Mouse (Mus musculus) stomach, postnatal 0 days (tissue): ENCODE measurements around the gene Abcc9. TPM values are rescaled to one million over a fixed set of nuclear protein-coding genes. Genes with fewer than 3 reads are reported as not detected.

ENCODE experiments used
- ATAC-seq: fragments of 200-750 bp; cut with Nextera tagmentation; 2 replicates; pipeline ENCODE4 v1.8.0; 2017; ENCODE audit not compliant: low FRiP score, low TSS enrichment
- DNase-seq: peaks from one replicate; pipeline ENCODE4 v3.0.0-alpha.2; 2016; ENCODE audit warnings: low spot score
- H3K27ac ChIP-seq: fragments of 300-500 bp; sonication (generic); replicated peaks from 2 replicates; pipeline ENCODE4 v1.5.1; 2014; ENCODE audit warnings: mild to moderate bottlenecking, control low read depth
- H3K27me3 ChIP-seq: fragments of 300-500 bp; sonication (generic); 2 replicates; pipeline ENCODE4 v1.6.1; 2014; ENCODE audit warnings: low read length; ENCODE audit not compliant: control insufficient read depth, insufficient read depth
- H3K36me3 ChIP-seq: fragments of 300-500 bp; sonication (generic); 2 replicates; pipeline ENCODE4 v1.6.1; 2014; ENCODE audit warnings: low read length, mixed read lengths; ENCODE audit not compliant: control insufficient read depth, insufficient read depth
- H3K4me1 ChIP-seq: fragments of 300-500 bp; sonication (generic); replicated peaks from 2 replicates; pipeline ENCODE4 v1.6.1; 2014; ENCODE audit warnings: antibody characterized with exemption; ENCODE audit not compliant: control insufficient read depth, insufficient read depth
- H3K4me2 ChIP-seq: fragments of 300-500 bp; sonication (generic); replicated peaks from 2 replicates; pipeline ENCODE4 v1.6.1; 2014; ENCODE audit warnings: low read depth, mild to moderate bottlenecking, control low read depth, moderate library complexity
- H3K4me3 ChIP-seq: fragments of 300-500 bp; sonication (generic); 2 replicates; pipeline ENCODE4 v1.5.1; 2014; ENCODE audit warnings: low read depth, low read length, control low read depth
- H3K9ac ChIP-seq: fragments of 300-500 bp; sonication (generic); 2 replicates; pipeline ENCODE4 v1.6.1; 2014; ENCODE audit warnings: mild to moderate bottlenecking, low read length, control low read depth, mixed read lengths
- H3K9me3 ChIP-seq: fragments of 300-500 bp; sonication (generic); 2 replicates; pipeline ENCODE4 v1.6.1; 2016; ENCODE audit warnings: low read length; ENCODE audit not compliant: control insufficient read depth
- CTCF ChIP-seq: IDR thresholded peaks from 2 replicates; pipeline ENCODE4 v1.5.1; 2016; ENCODE audit warnings: antibody characterized with exemption, low read depth, mild to moderate bottlenecking, moderate library complexity
- EP300 ChIP-seq: optimal IDR thresholded peaks from 2 replicates; pipeline ENCODE3; 2016; ENCODE audit warnings: antibody characterized with exemption
- WGBS: fragments of 180-500 bp; shearing (Covaris S2); extraction: QIAGEN DNeasy Blood & Tissue Kit; methylation state at CpG from one replicate; pipeline ENCODE4 v1.1.7; 2014; 5-methylcytosine and 5-hydroxymethylcytosine counted together
- polyA plus RNA-seq: library from polyadenylated mRNA; unstranded; fragments of >200 nt; fragmentation: Nextera tagmentation; extraction: Ambion mirVana; gene quantifications from 2 replicates; pipeline ENCODE4 v1.2.1, GENCODE M21; 2015

Abcc9 gene
- polyA plus RNA-seq, 1 experiment from 2014 or later: 4.6 TPM

DNA sequence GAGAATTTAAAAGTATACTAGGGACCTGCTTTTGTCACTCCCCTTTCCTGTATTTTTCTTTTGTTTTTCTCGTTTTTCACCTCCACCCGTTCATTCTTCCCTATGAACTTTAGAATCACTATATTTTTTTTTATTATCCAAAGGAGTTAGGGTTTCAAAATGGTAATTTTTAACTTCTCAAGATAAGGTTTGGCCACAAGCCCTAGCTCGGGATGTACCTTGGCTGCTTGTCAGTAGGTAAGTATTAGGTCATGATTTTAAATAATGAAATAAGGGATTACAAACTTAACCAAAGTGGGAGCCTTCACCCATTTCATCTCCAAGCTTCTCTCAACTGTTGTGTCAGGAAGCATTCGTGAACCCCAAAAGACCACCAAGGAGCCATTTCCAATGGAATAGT is 23.9 kb upstream of the Abcc9 start:
- ATAC-seq (no peak), DNase-seq (no peak)
- Histone ChIP-seq H3K27ac (no peak overlapping the region), H3K4me2 (no peak overlapping the region), H3K9me3 (no peaks in the 10 kb centered on the region), H3K27me3 (no peaks in the 10 kb centered on the region), H3K4me1 (no peaks in the 10 kb centered on the region), H3K36me3 (no peaks in the 10 kb centered on the region), H3K4me3 (no peak overlapping the region), H3K9ac (no peak overlapping the region)
- TF ChIP-seq EP300 (no peak), CTCF (no peak)
- 73% methylated on average over 4 of the region's 4 CpGs for WGBS

DNA sequence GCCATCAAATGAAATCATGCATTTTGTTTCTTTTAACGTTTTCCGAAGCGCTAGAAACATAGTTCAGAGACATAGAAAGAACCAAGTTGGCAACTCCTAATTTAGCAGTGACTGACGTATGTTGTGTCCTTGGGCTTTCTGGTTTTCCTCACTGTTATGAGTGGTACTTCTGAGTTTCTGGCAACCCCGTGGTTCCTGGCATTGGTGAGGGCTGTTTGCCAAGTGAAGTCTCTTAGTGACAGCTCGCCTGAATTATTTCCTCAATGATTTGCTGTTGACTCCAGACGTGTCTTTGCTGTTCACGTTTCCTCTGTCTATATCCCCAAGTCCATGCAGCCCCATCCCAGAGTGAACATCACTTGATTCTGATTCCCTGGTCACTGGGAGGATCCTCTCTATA is 19.6 kb upstream of the Abcc9 start:
- no peak for TF ChIP-seq CTCF
- no peak for TF ChIP-seq EP300
- H3K27me3 ChIP-seq: no peaks in the 10 kb centered on the region
- WGBS: 67% methylated on average over 8 of the region's 8 CpGs
- DNase-seq (no peak), ATAC-seq (no peak)
- H3K9ac ChIP-seq: no peak overlapping the region
- no peak overlapping the region for H3K4me2 ChIP-seq
- no peaks in the 10 kb centered on the region for H3K36me3 ChIP-seq
- no peak overlapping the region for H3K27ac ChIP-seq
- H3K4me3 ChIP-seq: no peak overlapping the region
- H3K9me3 ChIP-seq: no peaks in the 10 kb centered on the region
- no peaks in the 10 kb centered on the region for H3K4me1 ChIP-seq

DNA sequence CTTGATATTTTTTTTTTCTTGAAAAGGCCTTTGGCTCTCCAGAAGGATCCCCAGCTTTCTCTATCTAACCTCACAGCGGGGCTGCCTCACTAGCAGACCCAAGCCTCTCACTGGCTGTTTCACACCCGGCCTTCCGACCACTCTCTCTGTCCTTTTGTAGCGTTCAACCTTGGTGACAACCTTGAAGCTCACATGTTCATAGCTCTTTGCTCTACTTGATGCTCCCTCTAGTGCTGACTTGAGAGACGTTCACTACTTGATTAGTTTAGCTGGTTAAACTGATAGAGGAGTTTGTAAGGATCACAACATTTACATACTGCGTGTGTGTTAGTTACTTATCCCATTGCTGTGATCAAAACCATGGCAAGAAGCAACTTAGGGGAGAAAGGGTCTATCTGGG is 18.5 kb upstream of the Abcc9 start:
- WGBS: 68% methylated on average over 6 of the region's 6 CpGs
- Histone ChIP-seq H3K4me1 (no peaks in the 10 kb centered on the region), H3K27me3 (no peaks in the 10 kb centered on the region), H3K27ac (no peak overlapping the region), H3K9ac (no peak overlapping the region), H3K4me2 (no peak overlapping the region), H3K9me3 (no peaks in the 10 kb centered on the region), H3K36me3 (no peaks in the 10 kb centered on the region), H3K4me3 (no peak overlapping the region)
- no peak for DNase-seq
- peak; percentile 54 for TF ChIP-seq CTCF
- no peak for TF ChIP-seq EP300
- ATAC-seq: no peak

DNA sequence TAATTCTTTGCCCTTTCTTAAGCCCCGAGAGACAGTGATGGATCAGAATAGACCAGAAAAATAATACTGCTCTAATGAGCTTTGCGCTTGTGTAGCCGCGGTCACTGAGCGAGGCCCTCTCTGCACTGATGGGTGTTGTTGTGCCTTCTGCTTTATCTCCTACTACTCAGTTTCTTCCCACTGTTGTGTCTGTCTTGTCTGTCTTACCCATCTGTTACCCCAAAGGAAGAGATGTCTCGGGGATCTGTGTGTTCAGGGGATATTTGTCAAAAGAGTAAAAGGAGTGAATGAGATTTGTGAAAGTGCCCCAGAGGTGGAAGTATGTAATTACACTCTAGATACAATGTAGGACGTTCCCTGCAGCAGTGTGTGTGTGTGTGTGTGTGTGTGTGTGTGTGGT is 16.1 kb upstream of the Abcc9 start:
- WGBS: 40% methylated on average over 7 of the region's 7 CpGs
- no peak overlapping the region for H3K4me2 ChIP-seq
- H3K27ac ChIP-seq: 0 out of 2 replicates have a peak overlapping the region, but pooled peaks have one; percentile 1
- no peaks in the 10 kb centered on the region for H3K4me1 ChIP-seq
- DNase-seq (no peak), ATAC-seq (peak; percentile 78)
- H3K36me3 ChIP-seq: no peaks in the 10 kb centered on the region
- H3K27me3 ChIP-seq: no peaks in the 10 kb centered on the region
- H3K9me3 ChIP-seq: no peaks in the 10 kb centered on the region
- H3K4me3 ChIP-seq: no peak overlapping the region
- TF ChIP-seq EP300 (no peak), CTCF (peak; percentile 52)
- no peak overlapping the region for H3K9ac ChIP-seq

DNA sequence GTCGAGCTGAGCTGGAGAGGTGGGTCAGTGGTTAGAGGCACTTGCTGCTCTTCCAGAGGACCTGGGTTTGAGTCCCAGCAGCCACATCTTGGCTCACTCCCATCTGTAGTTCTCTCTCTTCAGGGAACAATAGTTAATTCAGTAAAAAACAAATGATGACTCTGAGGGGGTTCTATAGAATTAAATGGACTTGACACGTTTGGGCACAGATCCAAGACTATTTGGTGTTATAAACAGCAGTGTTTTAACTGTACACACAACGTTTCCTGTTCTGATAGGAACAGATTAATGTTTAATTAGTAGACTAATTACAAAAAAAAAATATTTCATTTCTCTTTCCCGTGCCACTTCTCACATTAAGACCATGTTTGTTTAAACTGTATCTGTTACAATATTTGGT is 15.1 kb upstream of the Abcc9 start:
- ATAC-seq: no peak
- WGBS: 37% methylated on average over 4 of the region's 4 CpGs
- no peaks in the 10 kb centered on the region for H3K27me3 ChIP-seq
- no peak overlapping the region for H3K27ac ChIP-seq
- no peak overlapping the region for H3K4me3 ChIP-seq
- DNase-seq: no peak
- no peaks in the 10 kb centered on the region for H3K9me3 ChIP-seq
- H3K9ac ChIP-seq: no peak overlapping the region
- H3K4me1 ChIP-seq: no peaks in the 10 kb centered on the region
- H3K4me2 ChIP-seq: no peak overlapping the region
- H3K36me3 ChIP-seq: no peaks in the 10 kb centered on the region
- TF ChIP-seq EP300 (no peak), CTCF (no peak)

DNA sequence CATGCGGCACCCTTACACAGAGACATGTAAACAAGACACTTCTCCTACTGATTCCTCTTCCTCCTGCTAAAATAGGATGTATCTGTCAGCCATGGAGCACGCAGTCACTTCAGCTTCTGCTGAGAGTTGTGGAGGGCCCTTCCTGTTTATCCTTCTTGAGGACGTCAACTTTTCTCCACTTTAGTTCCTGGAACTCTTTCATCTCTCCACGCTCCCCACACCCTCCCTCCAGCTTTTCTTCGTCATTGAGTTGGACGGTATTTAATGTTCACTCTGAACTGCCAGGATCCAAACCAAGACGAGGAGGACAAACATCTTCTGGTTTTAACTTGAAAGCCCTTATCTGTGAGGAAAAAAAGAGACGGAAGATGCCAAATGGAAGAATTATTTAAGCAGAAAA is 12.9 kb upstream of the Abcc9 start:
- Histone ChIP-seq H3K4me1 (no peaks in the 10 kb centered on the region), H3K4me2 (no peak overlapping the region), H3K4me3 (no peak overlapping the region), H3K36me3 (no peaks in the 10 kb centered on the region), H3K9ac (no peak overlapping the region), H3K27ac (no peak overlapping the region), H3K9me3 (no peaks in the 10 kb centered on the region), H3K27me3 (no peaks in the 10 kb centered on the region)
- DNase-seq (no peak), ATAC-seq (peak; percentile 63; the same call in 1 of the 2 replicates)
- TF ChIP-seq CTCF: no peak
- TF ChIP-seq EP300: no peak
- WGBS: 38% methylated on average over 8 of the region's 8 CpGs
